Mouse (Mus musculus) forebrain, embryonic 12.5 days (tissue): ENCODE measurements at regions not wholly inside any gene's neighbourhood (a gene's known extent, or its start where the extent isn't known, plus 50 kb on each side); places are given as distances from the start of the nearest gene placed in this dataset.
"Not testable (repeated sequence)": the region's sequence is repeated elsewhere in the genome, so short reads cannot be mapped to it uniquely, and the experiment has no call there.

ENCODE experiments used
- ATAC-seq: fragments of 200-750 bp; cut with Nextera tagmentation; 2 replicates; pipeline ENCODE4 v1.8.0; 2017; ENCODE audit warnings: moderate TSS enrichment; ENCODE audit not compliant: low FRiP score
- H3K27ac ChIP-seq: fragments of 300-500 bp; sonication (generic); 2 replicates; pipeline ENCODE4 v1.5.1; 2016; ENCODE audit warnings: mild to moderate bottlenecking
- H3K27me3 ChIP-seq: fragments of 300-500 bp; sonication (generic); 2 replicates; pipeline ENCODE4 v1.6.1; 2016; ENCODE audit warnings: mild to moderate bottlenecking
- H3K36me3 ChIP-seq: fragments of 300-500 bp; sonication (generic); replicated peaks from 2 replicates; pipeline ENCODE4 v1.6.1; 2016; ENCODE audit warnings: mild to moderate bottlenecking
- H3K4me1 ChIP-seq: fragments of 300-500 bp; sonication (generic); 2 replicates; pipeline ENCODE4 v1.6.1; 2016
- H3K4me2 ChIP-seq: fragments of 300-500 bp; sonication (generic); 2 replicates; pipeline ENCODE4 v1.6.1; 2016; ENCODE audit warnings: mild to moderate bottlenecking, moderate library complexity
- H3K4me3 ChIP-seq: fragments of 300-500 bp; sonication (generic); replicated peaks from 2 replicates; pipeline ENCODE4 v1.5.1; 2016; ENCODE audit warnings: mild to moderate bottlenecking
- H3K9ac ChIP-seq: fragments of 300-500 bp; sonication (generic); 2 replicates; pipeline ENCODE4 v1.6.1; 2016; ENCODE audit warnings: mild to moderate bottlenecking
- H3K9me3 ChIP-seq: fragments of 300-500 bp; sonication (generic); 2 replicates; pipeline ENCODE4 v1.6.1; 2016
- WGBS: fragments of 180-500 bp; shearing (Covaris S2); methylation state at CpG from one replicate; pipeline ENCODE4 v1.1.7; 2016; 5-methylcytosine and 5-hydroxymethylcytosine counted together

DNA sequence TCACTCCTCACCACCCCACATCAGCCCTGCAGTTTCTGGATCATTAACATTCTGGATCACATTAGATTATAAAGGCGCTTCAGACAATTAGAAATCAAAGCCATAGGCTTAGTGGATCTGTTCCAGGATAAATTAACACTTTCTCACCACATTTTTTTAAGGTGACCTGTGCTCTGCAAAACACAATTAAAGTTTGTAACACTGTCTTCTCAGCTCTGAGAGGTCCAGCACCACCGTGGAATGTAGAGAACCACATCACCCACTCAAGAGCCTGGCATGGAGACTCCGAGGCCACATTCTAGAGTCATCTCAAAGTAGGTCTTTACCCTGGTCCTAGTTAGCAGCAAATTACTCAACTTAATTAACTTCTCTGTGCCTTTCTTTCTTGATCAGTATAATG, 58.4 kb upstream of the Galnt18 start:
- WGBS, result 67% methylated on average over 3 of the region's 3 CpGs
- Histone ChIP-seq H3K27me3 (no peaks in the 10 kb centered on the region), H3K27ac (no peak overlapping the region), H3K36me3 (no peaks in the 10 kb centered on the region), H3K4me2 (no peak overlapping the region), H3K4me1 (peaks cover 2% of the 10 kb centered on the region; the same call in 1 of the 2 replicates), H3K9ac (no peak overlapping the region), H3K4me3 (no peak overlapping the region), H3K9me3 (no peaks in the 10 kb centered on the region)
- ATAC-seq, result no peak

DNA sequence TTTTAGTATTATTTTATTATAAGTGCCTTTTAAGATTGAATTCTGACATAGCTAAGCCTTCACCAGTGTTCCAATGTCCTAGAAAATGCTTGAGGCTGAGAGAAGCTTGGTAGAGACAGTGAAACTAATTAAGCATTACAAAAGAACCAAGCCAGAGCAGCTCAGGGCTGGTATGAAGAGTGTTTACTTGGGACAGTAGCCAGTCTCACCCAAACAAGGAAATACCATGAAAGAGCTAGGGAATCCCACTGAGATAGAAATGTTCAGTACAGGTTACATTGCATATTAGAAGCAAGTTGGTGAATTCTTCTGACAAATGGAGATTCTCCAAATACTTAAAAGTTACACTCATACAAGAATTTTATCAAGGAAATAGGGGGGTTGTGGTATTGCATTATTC, 54.6 kb upstream of the Galnt18 start:
- not testable (repeated sequence) for ATAC-seq, H3K27ac ChIP-seq, H3K27me3 ChIP-seq, H3K9me3 ChIP-seq, H3K4me3 ChIP-seq, H3K36me3 ChIP-seq, H3K4me2 ChIP-seq, H3K9ac ChIP-seq, H3K4me1 ChIP-seq

DNA sequence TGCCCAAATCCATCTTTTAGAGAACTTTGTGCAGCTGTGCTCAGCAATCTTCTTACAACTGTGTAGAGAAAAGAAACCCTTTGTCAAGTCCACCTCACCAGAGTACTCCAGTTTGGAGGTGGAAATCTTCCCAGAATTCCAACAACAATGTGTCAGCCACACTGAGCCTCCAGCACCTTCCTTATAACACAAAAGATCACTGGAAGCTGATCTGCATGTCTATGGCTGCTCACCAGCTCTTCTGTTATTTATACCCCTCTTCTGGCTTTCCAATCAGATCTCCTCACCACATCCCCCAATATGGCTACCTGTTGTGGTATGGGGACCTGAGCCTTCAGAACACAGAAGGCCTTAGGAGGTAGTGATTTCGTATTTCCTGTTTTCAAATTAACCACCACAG, 50.2 kb upstream of the Galnt18 start:
- Histone ChIP-seq H3K4me1 (no peaks in the 10 kb centered on the region), H3K9ac (no peak overlapping the region), H3K36me3 (no peaks in the 10 kb centered on the region), H3K27ac (no peak overlapping the region), H3K4me3 (no peak overlapping the region), H3K9me3 (no peaks in the 10 kb centered on the region), H3K4me2 (no peak overlapping the region), H3K27me3 (no peaks in the 10 kb centered on the region)
- WGBS, result 80% methylated on average over 1 of the region's 1 CpGs
- ATAC-seq, result no peak
